Mouse (Mus musculus): ENCODE measurements at regions not wholly inside any gene's neighbourhood (a gene's known extent, or its start where the extent isn't known, plus 50 kb on each side); places are given as distances from the start of the nearest gene placed in this dataset.
A peak's percentile ranks its signal among the peaks of the same experiment; 100 is the strongest.

GRCm38 (mm10) chr7:73222237-73222915, 152.9 kb upstream of the Rgma start:
- Histone ChIP-seq H3K4me2 (ENCODE audit: low read depth) (no peak overlapping the region), H3K4me3 (ENCODE audit: low read depth, low read length) (no peak overlapping the region), H3K27me3 (ENCODE audit: insufficient read depth, low read length) (no peaks in the 10 kb centered on the region), H3K36me3 (ENCODE audit: insufficient read depth) (no peaks in the 10 kb centered on the region), H3K9me3 (ENCODE audit: low read length) (no peaks in the 10 kb centered on the region), H3K27ac (ENCODE audit: low read depth, low read length) (peak overlapping the region; percentile 55), H3K4me1 (ENCODE audit: insufficient read depth) (peaks cover 6% of the 10 kb centered on the region), H3K9ac (0 out of 2 replicates have a peak overlapping the region, but pooled peaks have one; percentile 18)
- DNase-seq (peak; percentile 64), ATAC-seq (peak; percentile 87)
- no peak for TF ChIP-seq CTCF (IDR thresholded peaks at IDR 0.05; ENCODE audit: low read depth)
- WGBS, result 11% methylated on average over 4 of the region's 4 CpGs

DNA sequence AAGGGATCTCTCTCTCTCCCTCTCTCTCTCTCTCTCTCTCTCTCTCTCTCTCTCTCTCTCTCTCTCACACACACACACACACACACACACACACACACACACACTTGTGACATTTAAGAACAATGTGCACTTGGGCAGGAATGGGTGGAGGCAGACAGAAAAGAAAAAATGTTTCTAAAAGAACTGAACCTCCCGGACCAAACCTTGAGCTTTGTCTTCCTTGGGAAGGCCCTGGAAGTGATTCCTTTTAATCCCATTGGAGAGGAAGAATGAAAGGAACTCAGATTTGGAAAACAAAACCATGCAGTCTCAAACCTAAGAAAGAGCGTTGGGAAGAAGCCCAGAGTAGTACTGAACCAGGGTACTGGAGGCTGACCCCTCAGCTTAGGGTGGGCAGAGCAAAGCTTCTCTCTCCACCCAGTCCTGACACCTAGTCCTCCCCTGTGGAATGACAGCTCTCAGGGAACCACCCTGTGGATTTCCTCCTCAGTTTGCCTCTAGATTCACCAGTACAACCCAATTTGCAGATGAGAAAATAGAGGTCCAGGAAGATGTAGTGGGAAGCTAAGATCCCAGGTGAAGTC, 152.3 kb upstream of the Rgma start:
- Histone ChIP-seq H3K36me3 (ENCODE audit: insufficient read depth) (no peaks in the 10 kb centered on the region), H3K4me3 (ENCODE audit: low read depth, low read length) (no peak overlapping the region), H3K9me3 (ENCODE audit: low read length) (no peaks in the 10 kb centered on the region), H3K4me2 (ENCODE audit: low read depth) (no peak overlapping the region), H3K4me1 (ENCODE audit: insufficient read depth) (peaks cover 6% of the 10 kb centered on the region), H3K9ac (no peak overlapping the region), H3K27me3 (ENCODE audit: insufficient read depth, low read length) (no peaks in the 10 kb centered on the region), H3K27ac (ENCODE audit: low read depth, low read length) (peak overlapping the region; percentile 55; the same call in 1 of the 2 replicates)
- DNase-seq, result peak; percentile 34
- TF ChIP-seq CTCF (IDR thresholded peaks at IDR 0.05; ENCODE audit: low read depth), result no peak
- peak; percentile 55 for ATAC-seq
- whole genome bisulfite sequencing, result 10% methylated on average over 2 of the region's 2 CpGs

DNA sequence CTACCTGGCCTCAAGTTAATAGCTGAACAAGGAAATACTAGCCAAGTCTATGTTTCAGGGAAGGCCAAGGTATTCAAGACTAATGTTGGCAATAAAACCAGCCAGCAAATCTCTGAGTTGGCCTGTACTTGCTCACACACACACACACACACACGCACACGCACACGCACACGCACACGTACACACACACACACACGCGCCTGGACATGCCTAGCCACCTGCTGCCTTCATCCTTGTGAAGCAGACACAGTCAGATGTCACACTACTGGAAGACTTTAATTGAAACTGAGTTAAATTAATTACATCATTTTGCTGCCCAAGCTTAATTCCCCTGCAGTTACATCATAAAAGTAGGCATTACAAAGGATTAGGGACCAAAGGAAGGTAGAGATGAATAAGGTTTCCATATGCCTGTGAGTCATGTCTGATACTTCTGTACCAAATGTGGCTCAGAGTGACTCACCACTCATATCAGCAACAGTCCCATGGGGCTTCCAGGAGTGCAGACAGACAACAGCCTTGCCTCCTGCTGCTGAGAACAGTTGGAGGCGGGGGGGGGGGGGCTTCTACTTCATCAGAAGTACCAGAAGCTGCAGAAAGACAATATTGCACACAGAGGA, 141.7 kb upstream of the Rgma start:
- ATAC-seq (no peak), DNase-seq (peak; percentile 27)
- WGBS, result 87% methylated on average over 8 of the region's 8 CpGs
- no peak overlapping the region for H3K4me2 ChIP-seq (ENCODE audit: low read depth)
- no peaks in the 10 kb centered on the region for H3K4me1 ChIP-seq (ENCODE audit: insufficient read depth)
- no peaks in the 10 kb centered on the region for H3K36me3 ChIP-seq (ENCODE audit: insufficient read depth)
- H3K4me3 ChIP-seq (ENCODE audit: low read depth, low read length), result no peak overlapping the region
- TF ChIP-seq CTCF (IDR thresholded peaks at IDR 0.05; ENCODE audit: low read depth), result no peak
- H3K9ac ChIP-seq, result no peak overlapping the region
- H3K27ac ChIP-seq (ENCODE audit: low read depth, low read length), result no peak overlapping the region
- no peaks in the 10 kb centered on the region for H3K9me3 ChIP-seq (ENCODE audit: low read length)
- H3K27me3 ChIP-seq (ENCODE audit: insufficient read depth, low read length), result no peaks in the 10 kb centered on the region

DNA sequence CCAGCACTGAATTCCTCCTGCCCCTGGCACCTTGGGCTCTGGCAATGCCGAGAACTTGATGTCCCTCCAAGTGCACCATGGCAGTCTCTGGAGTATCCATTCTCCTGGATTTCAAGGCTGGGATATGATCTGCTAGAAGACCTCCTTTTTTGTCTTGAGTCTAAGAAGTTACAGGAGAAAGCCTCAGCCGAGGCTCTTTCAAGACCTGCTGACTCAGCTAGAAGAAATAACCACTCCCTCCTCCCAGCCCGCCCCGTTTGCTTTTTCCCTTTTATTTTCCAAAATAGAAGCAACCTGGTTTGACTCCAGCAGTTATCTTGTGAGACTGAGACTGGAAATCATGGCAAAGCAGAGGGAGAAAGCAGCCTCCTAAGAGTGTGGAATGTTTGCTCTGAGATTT, 136.8 kb upstream of the Rgma start:
- H3K4me2 ChIP-seq (ENCODE audit: low read depth), result no peak overlapping the region
- H3K36me3 ChIP-seq (ENCODE audit: insufficient read depth), result no peaks in the 10 kb centered on the region
- no peak overlapping the region for H3K4me3 ChIP-seq (ENCODE audit: low read depth, low read length)
- no peaks in the 10 kb centered on the region for H3K27me3 ChIP-seq (ENCODE audit: insufficient read depth, low read length)
- no peaks in the 10 kb centered on the region for H3K9me3 ChIP-seq (ENCODE audit: low read length)
- ATAC-seq (no peak), DNase-seq (no peak)
- H3K4me1 ChIP-seq (ENCODE audit: insufficient read depth), result no peaks in the 10 kb centered on the region
- no peak overlapping the region for H3K27ac ChIP-seq (ENCODE audit: low read depth, low read length)
- TF ChIP-seq CTCF (IDR thresholded peaks at IDR 0.05; ENCODE audit: low read depth), result no peak
- H3K9ac ChIP-seq, result no peak overlapping the region
- 25% methylated on average over 4 of the region's 4 CpGs for WGBS

GRCm38 (mm10) chr7:73243591-73244355, 131.5 kb upstream of the Rgma start:
- 51% methylated on average over 9 of the region's 9 CpGs for WGBS
- no peak for DNase-seq
- no peak overlapping the region for H3K27ac ChIP-seq (ENCODE audit: low read depth, low read length)

DNA sequence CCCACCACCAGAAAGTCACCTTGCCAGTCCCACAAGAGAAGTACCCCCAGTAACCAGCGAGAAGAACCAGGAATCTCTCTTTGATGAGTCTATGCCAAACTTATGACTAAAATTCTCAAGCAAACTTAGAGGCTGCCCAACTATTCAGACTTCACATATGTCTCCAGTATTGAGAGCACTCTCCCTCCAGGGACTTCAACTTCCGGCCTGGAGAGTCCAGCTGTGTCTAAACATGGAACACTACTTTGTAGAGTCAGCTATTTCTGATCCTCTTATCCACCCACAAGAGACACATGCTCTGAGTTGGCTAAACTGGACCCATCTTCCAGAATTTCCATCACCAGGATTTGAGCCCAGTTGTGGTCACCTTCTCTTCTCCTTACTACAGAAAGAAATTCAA, 129.9 kb upstream of the Rgma start:
- Histone ChIP-seq H3K9me3 (ENCODE audit: low read length) (no peaks in the 10 kb centered on the region), H3K36me3 (ENCODE audit: insufficient read depth) (no peaks in the 10 kb centered on the region), H3K9ac (no peak overlapping the region), H3K27me3 (ENCODE audit: insufficient read depth, low read length) (no peaks in the 10 kb centered on the region), H3K4me1 (ENCODE audit: insufficient read depth) (no peaks in the 10 kb centered on the region), H3K4me2 (ENCODE audit: low read depth) (no peak overlapping the region), H3K27ac (ENCODE audit: low read depth, low read length) (no peak overlapping the region), H3K4me3 (ENCODE audit: low read depth, low read length) (no peak overlapping the region)
- no peak for ATAC-seq
- 88% methylated on average over 2 of the region's 2 CpGs for WGBS
- no peak for DNase-seq
- no peak for TF ChIP-seq CTCF (IDR thresholded peaks at IDR 0.05; ENCODE audit: low read depth)

More at GRCm38 (mm10) chr7:73243591-73244355, 131.5 kb upstream of the Rgma start:
- no peak for TF ChIP-seq CTCF (IDR thresholded peaks at IDR 0.05; ENCODE audit: low read depth)
- H3K36me3 ChIP-seq (ENCODE audit: insufficient read depth), result no peaks in the 10 kb centered on the region
- H3K4me2 ChIP-seq (ENCODE audit: low read depth), result no peak overlapping the region
- no peaks in the 10 kb centered on the region for H3K9me3 ChIP-seq (ENCODE audit: low read length)
- ATAC-seq, result no peak
- no peak overlapping the region for H3K9ac ChIP-seq
- no peaks in the 10 kb centered on the region for H3K27me3 ChIP-seq (ENCODE audit: insufficient read depth, low read length)
- H3K4me3 ChIP-seq (ENCODE audit: low read depth, low read length), result no peak overlapping the region
- no peaks in the 10 kb centered on the region for H3K4me1 ChIP-seq (ENCODE audit: insufficient read depth)
